Mouse (Mus musculus) cerebellum, postnatal 36 days (tissue): ENCODE data around the gene Klra7.
"Not testable (repeated sequence)": the region's sequence is repeated elsewhere in the genome, so short reads cannot be mapped to it uniquely, and the experiment has no call there.

Source experiments
- DNase-seq, 2 experiments: peaks; one replicate each; pipeline ENCODE4 v3.0.0; 2021 to 2022; ENCODE audit warnings: mixed read lengths in 2 of 2

Klra7 gene

GRCm38 (mm10) chr6:130233222-130233621 is at the start of gene Klra7:
Klra7 (minus strand) TSS chr6:130233322.
- no peak for DNase-seq

- DNase-seq, result not testable (repeated sequence)
Measured at GRCm38 (mm10) chr6:130281828-130282227, 48.7 kb upstream of the Klra7 start, which contains the start of gene Klra10. Klra10 (minus strand) TSS chr6:130281928.

- no peak for DNase-seq
Measured at GRCm38 (mm10) chr6:130255326-130255725, 22.2 kb upstream of the Klra7 start.

- DNase-seq, result no peak
Measured at GRCm38 (mm10) chr6:130237536-130237935, 4.4 kb upstream of the Klra7 start.

GRCm38 (mm10) chr6:130236635-130237034 is 3.5 kb upstream of the Klra7 start:
- DNase-seq, result no peak

- DNase-seq, result not testable (repeated sequence)
Measured at GRCm38 (mm10) chr6:130197453-130197852, 35.7 kb downstream of the Klra7 start.

GRCm38 (mm10) chr6:130193012-130193411 is 40.1 kb downstream of the Klra7 start, which contains the start of gene Klra9:
Klra9 (minus strand) TSS chr6:130193112.
- not testable (repeated sequence) for DNase-seq
